Mouse (Mus musculus): ENCODE data around the gene Mrpl36. TPM values are rescaled to one million over a fixed set of nuclear protein-coding genes. Genes with fewer than 3 reads are reported as not detected.

The Mrpl36 gene
- polyA plus RNA-seq, 1 experiment from 2014 or later, result 151 TPM

GRCm38 (mm10) chr13:73347922-73348650, 19.8 kb downstream of the Mrpl36 start:
- Histone ChIP-seq H3K36me3 (no peaks in the 10 kb centered on the region), H3K27me3 (replicated peaks) (peaks cover 11% of the 10 kb centered on the region; the same call in 1 of the 2 replicates), H3K4me3 (no peak overlapping the region), H3K27ac (no peak overlapping the region), H3K4me1 (peaks cover 9% of the 10 kb centered on the region), H3K9ac (no peak overlapping the region), H3K4me2 (no peak overlapping the region), H3K9me3 (replicated peaks) (no peaks in the 10 kb centered on the region)
- ATAC-seq, result no peak
- 65% methylated on average over 7 of the region's 7 CpGs for WGBS (ENCODE audit: insufficient replicate concordance)

- 58% methylated on average over 9 of the region's 9 CpGs for WGBS (ENCODE audit: insufficient replicate concordance)
- Histone ChIP-seq H3K4me2 (no peak overlapping the region), H3K9ac (no peak overlapping the region), H3K4me3 (no peak overlapping the region), H3K4me1 (peaks cover 9% of the 10 kb centered on the region), H3K9me3 (replicated peaks) (no peaks in the 10 kb centered on the region), H3K36me3 (no peaks in the 10 kb centered on the region), H3K27ac (no peak overlapping the region), H3K27me3 (replicated peaks) (peaks cover 15% of the 10 kb centered on the region; the same call in 1 of the 2 replicates)
- no peak for ATAC-seq
Observed at GRCm38 (mm10) chr13:73350741-73351140, 22.4 kb downstream of the Mrpl36 start.

GRCm38 (mm10) chr13:73351910-73352309, 23.6 kb downstream of the Mrpl36 start:
- Histone ChIP-seq H3K36me3 (no peaks in the 10 kb centered on the region), H3K27me3 (replicated peaks) (peaks cover 15% of the 10 kb centered on the region; the same call in 1 of the 2 replicates), H3K4me2 (no peak overlapping the region), H3K9me3 (replicated peaks) (no peaks in the 10 kb centered on the region), H3K9ac (no peak overlapping the region), H3K4me3 (no peak overlapping the region), H3K4me1 (peaks cover 9% of the 10 kb centered on the region), H3K27ac (no peak overlapping the region)
- WGBS (ENCODE audit: insufficient replicate concordance), result 49% methylated on average over 3 of the region's 3 CpGs
- ATAC-seq, result no peak

DNA sequence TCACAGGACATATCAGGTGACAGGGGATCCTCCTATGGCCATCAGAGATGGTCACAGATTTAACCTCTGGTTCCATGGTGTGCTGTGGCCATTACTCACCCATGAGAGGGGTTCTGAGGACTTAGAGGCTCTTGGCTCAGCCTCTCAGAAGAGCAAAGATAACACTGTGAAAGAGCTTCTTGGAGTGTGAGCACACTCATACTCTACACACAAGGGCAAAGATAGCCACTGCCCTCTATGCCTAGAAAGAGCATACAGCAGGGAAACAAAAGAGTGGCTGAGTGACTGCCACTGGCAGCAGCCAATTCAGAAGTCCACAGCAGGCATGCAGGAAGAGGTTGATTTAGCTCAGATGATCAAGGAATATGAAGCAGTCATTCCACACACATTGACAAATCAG, 24.2 kb downstream of the Mrpl36 start:
- no peak for ATAC-seq

DNA sequence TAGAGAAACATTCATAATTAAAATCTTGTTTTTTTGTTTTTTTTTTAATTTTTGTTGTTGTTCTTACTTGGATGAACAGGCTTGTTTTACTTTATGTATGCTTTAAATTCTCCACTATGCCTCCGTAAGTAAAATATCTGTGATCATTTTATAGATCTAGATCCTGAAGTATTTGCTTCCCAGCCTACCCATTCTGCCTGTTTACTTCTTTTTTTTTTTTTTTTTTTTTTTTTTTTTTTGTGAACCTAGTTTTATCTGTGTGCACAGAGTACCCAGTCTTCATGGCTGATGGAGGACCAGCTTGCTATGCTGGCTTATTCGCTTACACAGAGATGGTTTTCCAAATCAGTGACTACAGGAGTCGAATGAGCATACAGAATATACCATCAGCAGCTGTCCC, 28.8 kb downstream of the Mrpl36 start:
- WGBS (ENCODE audit: insufficient replicate concordance), result 67% methylated on average over 3 of the region's 3 CpGs
- Histone ChIP-seq H3K4me2 (no peak overlapping the region), H3K27ac (no peak overlapping the region), H3K9ac (no peak overlapping the region), H3K27me3 (replicated peaks) (0 out of 2 replicates have a peak, but pooled peaks cover 9% of the 10 kb centered on the region), H3K36me3 (no peaks in the 10 kb centered on the region), H3K9me3 (replicated peaks) (no peaks in the 10 kb centered on the region), H3K4me3 (no peak overlapping the region), H3K4me1 (no peaks in the 10 kb centered on the region)
- ATAC-seq, result no peak

More for the DNA sequence above, 24.2 kb downstream of the Mrpl36 start:
- Histone ChIP-seq H3K9ac (no peak overlapping the region), H3K4me3 (no peak overlapping the region), H3K4me1 (peaks cover 9% of the 10 kb centered on the region), H3K36me3 (no peaks in the 10 kb centered on the region), H3K27ac (no peak overlapping the region), H3K9me3 (replicated peaks) (no peaks in the 10 kb centered on the region), H3K4me2 (no peak overlapping the region), H3K27me3 (replicated peaks) (peaks cover 15% of the 10 kb centered on the region; the same call in 1 of the 2 replicates)

DNA sequence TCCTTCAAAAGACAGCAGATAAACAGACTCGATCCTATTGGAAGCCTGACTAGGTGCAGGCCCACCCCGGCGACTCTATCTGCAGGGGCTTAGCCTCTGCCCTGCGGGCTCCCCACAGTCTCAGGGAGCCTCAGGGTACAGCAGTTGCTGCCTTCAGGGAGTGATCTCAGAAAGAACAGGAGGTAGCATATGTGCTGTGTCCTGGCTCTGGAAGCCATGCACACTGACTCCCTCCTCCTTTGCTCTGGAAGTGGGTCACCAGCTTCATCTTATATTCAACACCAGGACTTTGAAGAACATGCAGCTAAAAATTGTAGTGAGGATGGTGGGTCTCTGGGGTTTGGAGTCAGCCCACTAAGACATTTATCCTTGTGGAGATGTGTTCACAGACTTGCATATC, 45.1 kb downstream of the Mrpl36 start:
- Histone ChIP-seq H3K9ac (no peak overlapping the region), H3K9me3 (replicated peaks) (no peaks in the 10 kb centered on the region), H3K27ac (no peak overlapping the region), H3K4me2 (no peak overlapping the region), H3K4me3 (no peak overlapping the region), H3K27me3 (replicated peaks) (no peaks in the 10 kb centered on the region), H3K4me1 (no peaks in the 10 kb centered on the region), H3K36me3 (no peaks in the 10 kb centered on the region)
- WGBS (ENCODE audit: insufficient replicate concordance), result 50% methylated on average over 4 of the region's 4 CpGs
- ATAC-seq, result no peak

- no peak overlapping the region for H3K4me2 ChIP-seq
- WGBS (ENCODE audit: insufficient replicate concordance), result 74% methylated on average over 2 of the region's 2 CpGs
Observed at GRCm38 (mm10) chr13:73374612-73375011, 46.3 kb downstream of the Mrpl36 start.

DNA sequence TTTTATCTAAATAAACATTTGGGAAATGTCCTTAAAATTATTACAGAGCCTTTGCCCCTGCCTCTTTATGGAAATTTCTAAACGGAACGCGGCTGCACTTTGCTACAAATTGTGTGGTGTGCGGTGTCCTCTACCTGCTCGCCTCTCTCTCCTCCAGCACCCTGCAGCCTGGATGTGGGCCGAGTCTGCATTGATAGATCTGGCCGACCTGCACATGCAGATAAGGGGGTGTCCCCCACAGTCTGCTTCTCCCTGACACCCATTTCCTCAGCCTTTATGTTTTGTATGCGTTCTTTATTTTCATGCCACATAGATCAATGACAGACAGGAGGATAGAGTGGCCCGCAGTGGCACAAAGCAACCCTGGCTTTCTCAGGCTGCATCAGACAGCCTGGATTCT, 49.3 kb downstream of the Mrpl36 start:
- no peak overlapping the region for H3K4me2 ChIP-seq
- H3K36me3 ChIP-seq, result no peaks in the 10 kb centered on the region
- no peaks in the 10 kb centered on the region for H3K4me1 ChIP-seq
- no peak overlapping the region for H3K27ac ChIP-seq
- no peak for ATAC-seq
- 68% methylated on average over 9 of the region's 9 CpGs for WGBS (ENCODE audit: insufficient replicate concordance)
- H3K9me3 ChIP-seq (replicated peaks), result no peaks in the 10 kb centered on the region
- H3K27me3 ChIP-seq (replicated peaks), result no peaks in the 10 kb centered on the region
- no peak overlapping the region for H3K9ac ChIP-seq
- H3K4me3 ChIP-seq, result no peak overlapping the region

More at GRCm38 (mm10) chr13:73374612-73375011, 46.3 kb downstream of the Mrpl36 start:
- H3K27me3 ChIP-seq (replicated peaks), result no peaks in the 10 kb centered on the region
- ATAC-seq, result no peak
- H3K4me3 ChIP-seq, result no peak overlapping the region
- H3K4me1 ChIP-seq, result no peaks in the 10 kb centered on the region
- no peaks in the 10 kb centered on the region for H3K36me3 ChIP-seq
- no peak overlapping the region for H3K9ac ChIP-seq
- no peaks in the 10 kb centered on the region for H3K9me3 ChIP-seq (replicated peaks)
- H3K27ac ChIP-seq, result no peak overlapping the region

Other genes starting within 250 kb of the Mrpl36 start
- 0.06 TPM in 1 of 2 replicates, not detected in the other for gene Irx4, start 68.0 kb upstream of the Mrpl36 start, polyA plus RNA-seq (2016; fragmentation: Nextera tagmentation; extraction: Ambion mirVana)
- 300 and 310 TPM in 2 replicates for gene Ndufs6, start within 50 bp of the Mrpl36 start, polyA plus RNA-seq (2016; fragmentation: Nextera tagmentation; extraction: Ambion mirVana)
- gene Lpcat1, start 138.7 kb downstream of the Mrpl36 start, polyA plus RNA-seq (2016; fragmentation: Nextera tagmentation; extraction: Ambion mirVana), result 108 and 113 TPM in 2 replicates
- gene Slc6a3, start 208.2 kb downstream of the Mrpl36 start, polyA plus RNA-seq (2016; fragmentation: Nextera tagmentation; extraction: Ambion mirVana), result 0.97 and 1.3 TPM in 2 replicates